Mouse (Mus musculus) kidney, adult 18-20 months (tissue): Measurements from ENCODE around the gene Sipa1.

Source experiments
- DNase-seq: peaks from one replicate; pipeline ENCODE4 v3.0.0; 2021

Gene Sipa1

GRCm38 (mm10) chr19:5641021-5641420 lies 22.5 kb downstream of the Sipa1 start:
- no peak for DNase-seq

- DNase-seq, result no peak
Measured at GRCm38 (mm10) chr19:5640339-5640738, 23.2 kb downstream of the Sipa1 start.

DNA sequence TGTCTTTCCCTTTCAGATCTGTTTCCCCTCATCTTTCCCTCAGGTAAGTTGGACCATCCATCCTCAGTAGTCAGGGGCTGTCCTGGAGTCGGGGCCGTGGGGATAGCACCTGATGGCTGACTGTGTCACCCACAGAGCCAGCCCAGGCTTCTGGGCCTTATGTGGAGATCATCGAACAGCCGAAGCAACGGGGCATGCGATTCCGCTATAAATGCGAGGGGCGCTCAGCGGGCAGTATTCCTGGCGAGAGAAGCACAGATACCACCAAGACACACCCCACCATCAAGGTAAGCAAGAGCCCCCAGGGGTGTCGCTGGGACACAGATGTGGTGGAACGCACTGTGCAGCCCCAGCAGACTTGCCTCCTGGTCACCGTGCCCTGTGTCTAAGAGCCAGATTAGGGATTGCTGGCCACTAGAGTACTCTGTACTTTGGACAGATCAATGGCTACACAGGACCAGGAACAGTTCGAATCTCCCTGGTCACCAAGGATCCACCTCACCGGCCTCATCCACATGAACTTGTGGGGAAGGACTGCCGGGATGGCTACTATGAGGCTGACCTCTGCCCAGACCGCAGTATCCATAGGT lies 25.0 kb downstream of the Sipa1 start:
- no peak for DNase-seq

DNA sequence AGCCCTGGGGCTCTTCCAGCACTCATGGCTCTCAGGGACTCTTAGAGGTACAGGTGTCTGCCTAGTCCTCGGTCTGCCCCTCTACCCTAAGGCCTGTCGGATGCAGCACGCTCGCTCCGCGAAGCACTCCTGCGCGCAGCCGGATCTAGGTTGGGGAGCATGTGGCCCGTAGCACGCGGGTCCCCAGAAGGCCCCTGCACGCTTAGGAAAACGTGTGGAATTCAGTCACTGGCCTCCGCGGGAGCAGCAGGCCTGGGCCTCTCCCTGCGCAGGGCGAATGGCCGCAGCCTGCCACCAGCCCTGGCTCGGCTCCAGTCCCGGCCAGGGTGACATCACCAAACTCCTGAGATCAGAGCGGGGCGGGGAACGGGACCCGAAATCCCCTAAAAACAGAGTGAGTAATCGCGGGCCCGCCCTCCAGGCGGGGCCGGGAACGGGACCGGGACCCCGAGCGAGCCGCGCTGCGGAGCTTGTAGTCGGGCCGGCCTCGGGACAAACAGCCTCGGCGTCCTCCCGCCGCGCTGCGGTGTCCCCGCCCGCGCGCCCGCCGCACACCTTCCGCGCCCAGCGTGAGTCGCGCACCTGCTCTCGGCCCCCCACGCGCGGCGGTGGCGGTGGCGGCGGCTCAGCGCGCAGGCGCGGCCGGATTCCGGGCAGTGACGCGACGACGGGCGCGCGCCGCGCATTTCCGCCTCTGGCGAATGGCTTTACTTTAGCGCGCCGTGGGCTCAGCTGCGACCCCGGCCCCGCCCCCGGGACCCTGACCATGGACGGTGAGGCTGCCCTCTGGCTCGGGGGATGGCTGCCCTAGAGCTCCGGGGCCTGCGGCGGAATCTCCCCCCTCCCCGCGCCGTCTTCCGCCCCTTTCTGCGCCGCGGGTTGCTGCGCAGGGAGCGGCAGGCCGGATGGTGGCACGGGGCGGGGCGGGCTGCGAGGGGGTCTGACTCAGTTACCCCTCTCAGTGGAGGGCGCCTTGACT lies 26.1 kb downstream of the Sipa1 start, which contains the start of gene Rela:
Gene Rela, plus strand, starts transcription at position 415 of the 979 bp plus-strand sequence.
- peak; percentile 94 for DNase-seq

DNA sequence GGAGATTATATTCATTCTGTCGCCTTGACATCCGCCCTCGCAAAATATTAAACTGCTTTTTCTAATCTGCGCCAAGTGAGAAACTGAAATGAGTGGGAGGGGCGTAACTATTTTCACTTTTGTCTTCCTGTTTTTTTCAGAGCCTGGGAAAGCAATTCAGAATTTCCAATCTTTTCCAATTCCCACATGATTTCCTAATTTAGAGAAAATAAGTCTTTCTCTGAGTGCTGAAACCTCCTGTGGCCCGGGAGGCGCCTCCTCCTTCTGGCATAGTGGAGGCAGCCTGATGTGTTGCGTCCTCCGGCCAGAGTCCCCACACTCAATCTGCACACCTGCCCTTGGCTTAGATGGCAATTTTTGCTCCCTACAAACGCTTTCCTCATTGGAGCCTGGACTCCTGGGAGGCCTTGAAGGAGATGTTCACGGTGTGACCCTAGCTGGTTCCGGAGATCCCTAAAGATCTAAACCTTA lies 26.9 kb downstream of the Sipa1 start:
- no peak for DNase-seq

DNA sequence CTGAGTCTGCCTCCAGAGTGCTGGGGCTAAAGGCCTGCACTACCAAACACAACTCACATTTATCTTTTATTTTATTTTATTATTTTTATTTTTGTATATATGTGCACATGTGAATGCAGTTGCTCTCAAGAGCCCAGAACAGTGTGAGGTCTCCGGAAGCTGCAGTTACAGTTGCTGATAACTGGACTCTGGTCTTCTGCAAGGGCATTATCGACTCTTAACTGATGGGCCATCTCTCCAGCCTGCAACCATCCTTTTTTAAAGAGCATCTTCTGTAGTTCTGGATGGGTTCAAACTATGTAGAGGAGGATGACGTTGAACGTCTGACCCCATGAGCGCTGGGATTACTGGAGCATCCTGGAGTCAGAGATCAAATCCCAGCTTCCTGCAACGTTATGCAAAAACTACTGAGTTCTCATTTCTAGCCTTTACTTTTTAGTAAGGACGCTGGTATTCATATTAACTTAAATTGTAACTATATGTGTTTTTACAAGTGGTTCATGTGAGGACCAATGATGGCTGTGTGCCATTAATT lies 27.4 kb downstream of the Sipa1 start:
- no peak for DNase-seq

GRCm38 (mm10) chr19:5632120-5632519 lies 31.4 kb downstream of the Sipa1 start:
- DNase-seq, result no peak

- DNase-seq, result no peak
Measured at GRCm38 (mm10) chr19:5629907-5630306, 33.6 kb downstream of the Sipa1 start.

DNA sequence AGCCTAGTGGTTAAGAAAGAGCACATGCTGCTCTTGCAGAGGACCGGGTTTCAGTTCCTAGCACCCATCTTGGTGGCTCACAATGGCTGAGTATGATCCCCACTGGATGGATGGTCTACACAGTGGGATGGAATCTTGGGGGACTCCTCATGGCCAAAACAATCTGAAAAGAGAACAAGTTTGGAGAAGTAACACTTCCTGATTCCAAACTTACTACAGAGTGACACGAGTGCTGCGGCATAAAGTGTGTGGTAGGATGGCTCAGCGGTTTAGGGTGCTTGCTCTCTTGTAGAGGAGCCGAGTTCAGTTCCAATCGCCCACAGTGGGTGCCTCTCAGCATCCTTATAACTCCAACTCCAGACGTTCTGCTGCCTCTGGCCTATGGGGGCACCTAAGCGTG lies 38.2 kb downstream of the Sipa1 start:
- no peak for DNase-seq

GRCm38 (mm10) chr19:5621884-5622283 lies 41.6 kb downstream of the Sipa1 start:
- no peak for DNase-seq

GRCm38 (mm10) chr19:5620007-5620406 lies 43.5 kb downstream of the Sipa1 start:
- DNase-seq, result no peak

DNA sequence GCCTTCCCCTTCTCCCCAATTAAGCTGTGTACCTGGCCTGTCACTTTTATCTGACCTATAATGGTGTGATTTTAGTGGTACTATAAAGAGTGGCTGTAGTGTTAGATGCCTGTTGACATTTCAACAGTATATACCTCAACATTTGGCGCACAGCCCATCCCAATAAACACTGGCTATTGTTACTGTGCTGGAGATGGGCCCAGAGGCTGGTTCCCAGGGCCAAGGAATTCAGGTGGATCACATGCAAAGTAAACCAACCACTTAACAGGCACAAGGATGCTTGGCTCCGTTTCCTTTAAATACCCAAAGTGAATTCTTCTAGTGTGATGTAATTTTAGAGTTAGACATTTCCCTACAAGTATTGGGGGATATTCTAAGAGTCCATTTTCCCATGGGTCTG lies 48.6 kb downstream of the Sipa1 start:
- no peak for DNase-seq

GRCm38 (mm10) chr19:5612762-5613411 lies 50.6 kb downstream of the Sipa1 start:
- DNase-seq, result no peak

- no peak for DNase-seq
Measured at GRCm38 (mm10) chr19:5611973-5612372, 51.5 kb downstream of the Sipa1 start.

- DNase-seq, result peak; percentile 97
Measured at GRCm38 (mm10) chr19:5609547-5610404, 53.7 kb downstream of the Sipa1 start, which contains the start of gene Kat5. Gene Kat5, minus strand, starts transcription at chr19:5610237.

DNA sequence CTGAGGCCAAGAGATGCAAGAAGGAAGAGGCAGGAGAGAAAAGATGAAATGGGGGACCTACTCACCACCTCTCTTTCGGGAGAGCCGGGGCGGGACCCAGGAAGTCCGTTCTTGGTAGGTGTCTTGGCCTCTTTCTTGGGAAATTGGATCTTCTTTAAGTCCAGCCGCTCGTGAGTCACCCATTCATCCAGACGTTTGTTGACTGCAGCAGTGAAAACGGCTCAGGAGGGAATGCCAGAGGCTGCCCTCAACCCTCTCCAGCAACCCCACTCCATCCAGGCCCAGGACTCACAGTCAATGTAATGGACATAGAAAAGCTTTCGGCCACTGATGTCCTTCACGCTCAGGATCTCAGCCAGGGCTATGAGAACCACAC lies 54.3 kb downstream of the Sipa1 start:
- no peak for DNase-seq

GRCm38 (mm10) chr19:5608707-5609106 lies 54.8 kb downstream of the Sipa1 start:
- no peak for DNase-seq

GRCm38 (mm10) chr19:5607705-5608410 lies 55.6 kb downstream of the Sipa1 start:
- DNase-seq, result no peak

GRCm38 (mm10) chr19:5606196-5606595 lies 57.3 kb downstream of the Sipa1 start:
- no peak for DNase-seq

DNA sequence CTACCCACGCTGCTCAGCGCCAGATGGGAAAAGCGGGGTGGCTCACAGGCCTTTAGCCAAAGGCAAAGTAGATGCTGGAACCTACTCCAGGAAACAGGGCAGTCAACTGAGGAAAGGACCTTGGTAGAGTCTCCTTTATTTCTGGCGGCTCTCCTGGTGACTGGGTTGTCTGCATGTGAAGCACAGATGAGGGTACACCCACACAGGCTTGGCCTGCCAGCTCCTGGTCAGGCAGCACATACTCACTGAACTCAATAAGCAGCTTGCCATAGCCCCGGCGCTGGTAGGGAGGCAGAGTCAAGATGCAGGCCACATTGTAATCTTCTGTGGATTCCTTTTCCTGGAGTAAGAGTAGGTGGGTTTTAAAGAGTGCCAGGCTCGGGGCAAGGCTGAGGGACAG lies 58.4 kb downstream of the Sipa1 start:
- no peak for DNase-seq

GRCm38 (mm10) chr19:5603664-5604063 lies 59.8 kb downstream of the Sipa1 start:
- no peak for DNase-seq
